In the genomic region with DNA sequence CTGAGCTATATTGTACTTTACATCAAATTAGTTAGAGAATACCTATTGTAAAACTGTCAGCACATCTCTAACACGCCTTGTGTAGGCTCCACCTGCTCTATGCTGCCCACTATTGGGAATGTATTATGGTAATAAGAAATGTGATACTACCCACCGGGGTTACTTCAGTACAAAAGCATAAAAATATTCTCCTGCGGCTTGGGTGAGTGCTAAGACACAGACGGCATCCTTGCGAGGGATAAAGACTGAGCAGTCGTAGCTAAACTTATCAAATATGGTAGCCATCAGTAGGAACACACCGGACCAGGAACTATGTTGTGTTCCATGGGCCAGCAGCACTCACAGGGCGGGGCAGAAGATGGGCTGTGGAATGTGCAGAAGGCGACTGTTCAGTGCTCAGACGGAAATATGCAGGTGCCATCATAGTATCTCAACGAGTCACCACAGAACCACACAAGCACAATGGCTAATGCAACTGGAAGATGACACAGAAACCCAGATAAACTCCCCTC, we compare ENCODE assay signal across 8 mouse cellular contexts. TPM values are rescaled to one million over a fixed set of nuclear protein-coding genes. Genes with fewer than 3 reads are reported as not detected.
A peak's percentile ranks its signal among the peaks of the same experiment; 100 is the strongest.
DNase-seq lines count a peak whose midpoint lies in the region; ATAC-seq lines count a peak whose summit lies in the region.

No protein-coding gene starts in this region.

- H3K9ac ChIP-seq in heart, embryonic 11.5 days (ENCODE audit: low read depth, low read length), result peak overlapping the region; percentile 98
- peak overlapping the region; percentile 100 for H3K9ac ChIP-seq in kidney, embryonic 16.5 days (replicated peaks; ENCODE audit: low read length)
- H3K9ac ChIP-seq in liver, embryonic 16.5 days (ENCODE audit: low read depth, low read length), result peak overlapping the region; percentile 98
- peak overlapping the region; percentile 100 for H3K9ac ChIP-seq in neural tube, embryonic 13.5 days

- H3K36me3 ChIP-seq in heart, embryonic 11.5 days (ENCODE audit: control insufficient read depth, insufficient read depth, low read length), result peaks cover 11% of the 10 kb centered on the region; the same call in 1 of the 2 replicates
- peaks cover 17% of the 10 kb centered on the region for H3K36me3 ChIP-seq in kidney, embryonic 16.5 days (ENCODE audit: insufficient read depth, low read length)
- peaks cover 6% of the 10 kb centered on the region; the same call in 1 of the 2 replicates for H3K36me3 ChIP-seq in liver, embryonic 16.5 days (ENCODE audit: control insufficient read depth, insufficient read depth)
- peaks cover 21% of the 10 kb centered on the region for H3K36me3 ChIP-seq in neural tube, embryonic 13.5 days

- peaks cover 18% of the 10 kb centered on the region for H3K4me1 ChIP-seq in heart, embryonic 11.5 days (ENCODE audit: control insufficient read depth, insufficient read depth, low read length)
- peaks cover 27% of the 10 kb centered on the region for H3K4me1 ChIP-seq in kidney, embryonic 16.5 days (ENCODE audit: insufficient read depth, low read length)
- peaks cover 34% of the 10 kb centered on the region for H3K4me1 ChIP-seq in liver, embryonic 16.5 days (ENCODE audit: control insufficient read depth, low read depth, low read length)
- peaks cover 40% of the 10 kb centered on the region for H3K4me1 ChIP-seq in neural tube, embryonic 13.5 days (replicated peaks)

- H3K4me3 ChIP-seq in heart, embryonic 11.5 days (ENCODE audit: low read depth, low read length), result peak overlapping the region; percentile 82
- peak overlapping the region; percentile 95 for H3K4me3 ChIP-seq in kidney, embryonic 16.5 days (ENCODE audit: low read length)
- peak overlapping the region; percentile 95 for H3K4me3 ChIP-seq in liver, embryonic 16.5 days (ENCODE audit: low read depth, low read length)
- H3K4me3 ChIP-seq in neural tube, embryonic 13.5 days, result peak overlapping the region; percentile 93

- H3K9me3 ChIP-seq in heart, embryonic 11.5 days (replicated peaks; ENCODE audit: control insufficient read depth, low read length), result no peaks in the 10 kb centered on the region
- H3K9me3 ChIP-seq in kidney, embryonic 16.5 days (ENCODE audit: low read length), result peaks cover 7% of the 10 kb centered on the region; the same call in 1 of the 2 replicates
- no peaks in the 10 kb centered on the region for H3K9me3 ChIP-seq in liver, embryonic 16.5 days (replicated peaks; ENCODE audit: control insufficient read depth, low read length)
- no peaks in the 10 kb centered on the region for H3K9me3 ChIP-seq in neural tube, embryonic 13.5 days

- ATAC-seq in heart, embryonic 11.5 days (replicated peaks; ENCODE audit: insufficient number of reproducible peaks, low FRiP score, low TSS enrichment), result no peak
- ATAC-seq in kidney, embryonic 16.5 days (ENCODE audit: low FRiP score, low TSS enrichment), result no peak
- no peak for ATAC-seq in liver, embryonic 16.5 days (ENCODE audit: low read depth)
- ATAC-seq in neural tube, embryonic 13.5 days (ENCODE audit: low read depth), result no peak
- ATAC-seq in monocyte, adult 5-6 weeks (replicated peaks; ENCODE audit: insufficient number of reproducible peaks, low FRiP score, low TSS enrichment, poor library complexity, severe bottlenecking), result no peak

- peak; percentile 46 to 50 for DNase-seq in B cell, adult 2 months
- DNase-seq in NIH3T3 (ENCODE audit: low read depth), result peak; percentile 71
- DNase-seq in embryo, embryonic 9.5 days (ENCODE audit: extremely low spot score), result peak; percentile 46

- WGBS in heart, embryonic 11.5 days (ENCODE audit: insufficient replicate concordance), result 23% methylated on average over 11 of the region's 11 CpGs
- WGBS in kidney, embryonic 16.5 days, result 6% methylated on average over 11 of the region's 11 CpGs
- WGBS in liver, embryonic 16.5 days (ENCODE audit: insufficient replicate concordance), result 7% methylated on average over 11 of the region's 11 CpGs
- 7% methylated on average over 11 of the region's 11 CpGs for WGBS in neural tube, embryonic 13.5 days

- H3K4me2 ChIP-seq in heart, embryonic 11.5 days, result peak overlapping the region; percentile 88
- peak overlapping the region; percentile 70 for H3K4me2 ChIP-seq in kidney, embryonic 16.5 days (replicated peaks; ENCODE audit: low read depth, low read length)
- peak overlapping the region; percentile 99 for H3K4me2 ChIP-seq in liver, embryonic 16.5 days (ENCODE audit: low read depth, low read length)
- peak overlapping the region; percentile 84 for H3K4me2 ChIP-seq in neural tube, embryonic 13.5 days

- no peaks in the 10 kb centered on the region for H3K27me3 ChIP-seq in heart, embryonic 11.5 days (ENCODE audit: control insufficient read depth, insufficient read depth, low read length)
- no peaks in the 10 kb centered on the region for H3K27me3 ChIP-seq in kidney, embryonic 16.5 days (ENCODE audit: insufficient read depth, low read length)
- no peaks in the 10 kb centered on the region for H3K27me3 ChIP-seq in liver, embryonic 16.5 days (ENCODE audit: control insufficient read depth, insufficient read depth, low read depth, low read length)
- H3K27me3 ChIP-seq in neural tube, embryonic 13.5 days, result no peaks in the 10 kb centered on the region

- H3K27ac ChIP-seq in heart, embryonic 11.5 days (ENCODE audit: low read depth, low read length), result peak overlapping the region; percentile 100
- H3K27ac ChIP-seq in kidney, embryonic 16.5 days (ENCODE audit: low read length), result peak overlapping the region; percentile 100
- H3K27ac ChIP-seq in liver, embryonic 16.5 days (ENCODE audit: low read length), result peak overlapping the region; percentile 99
- H3K27ac ChIP-seq in neural tube, embryonic 13.5 days (replicated peaks), result peak overlapping the region; percentile 100

RNA-seq across cellular contexts. Expression of gene Arid2, which starts 3.3 kb away (rescaled TPM):
- 22.0 and 22.6 TPM in 2 replicates for polyA plus RNA-seq in heart, embryonic 11.5 days (2014; fragmentation: Nextera tagmentation; extraction: Ambion mirVana)
- polyA plus RNA-seq in kidney, embryonic 16.5 days (2015; fragmentation: Nextera tagmentation; extraction: Ambion mirVana), result 24.0 and 25.9 TPM in 2 replicates
- 7.4 and 7.9 TPM in 2 replicates for polyA plus RNA-seq in liver, embryonic 16.5 days (2015; fragmentation: Nextera tagmentation; extraction: Ambion mirVana)
- 23.9 and 27.0 TPM in 2 replicates for polyA plus RNA-seq in neural tube, embryonic 13.5 days (2015; fragmentation: Nextera tagmentation; extraction: Ambion mirVana)
- total RNA-seq in monocyte, adult 5-6 weeks (2017), result 19.6 to 44.6 TPM (median 31.3 TPM) in 3 replicates
